Mouse (Mus musculus) liver, postnatal 0 days (tissue): ENCODE measurements at regions not wholly inside any gene's neighbourhood (a gene's known extent, or its start where the extent isn't known, plus 50 kb on each side); places are given as distances from the start of the nearest gene placed in this dataset.

ENCODE experiments used
- CTCF ChIP-seq: sonication (generic); IDR thresholded peaks from 2 replicates; pipeline ENCODE4 v1.5.1; 2016; ENCODE audit warnings: antibody characterized with exemption, low read depth
- EP300 ChIP-seq: IDR thresholded peaks from 2 replicates; pipeline ENCODE4 v1.6.1; 2016; ENCODE audit warnings: antibody characterized with exemption, low read depth, mild to moderate bottlenecking

DNA sequence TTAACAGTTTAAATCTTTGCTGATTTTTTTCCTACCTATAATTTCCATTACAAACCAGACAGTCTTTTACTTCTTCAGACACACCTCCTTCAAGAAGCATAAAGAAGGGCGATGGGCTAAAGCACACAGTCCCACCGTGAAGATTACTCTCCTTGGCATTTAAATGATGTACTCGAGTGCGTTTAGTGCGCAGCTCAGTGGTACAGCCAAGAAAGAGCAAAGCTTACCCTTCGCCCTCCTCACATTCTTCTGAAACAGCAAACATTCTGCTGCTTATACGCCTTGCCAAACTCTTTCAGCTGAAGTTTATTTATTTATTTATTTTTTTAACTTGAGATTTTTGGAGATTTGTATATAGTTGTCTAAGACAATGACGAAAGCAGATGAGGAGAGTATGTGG is 68.0 kb upstream of the Arglu1 start:
- TF ChIP-seq CTCF: no peak
- TF ChIP-seq EP300: no peak
